Mouse (Mus musculus): ENCODE measurements around the gene Ttpal. TPM values are rescaled to one million over a fixed set of nuclear protein-coding genes. Genes with fewer than 3 reads are reported as not detected.

Ttpal gene
- polyA plus RNA-seq, 1 experiment, result 1.2 TPM

- TF ChIP-seq GATA1 (IDR thresholded peaks at IDR 0.05; ENCODE audit: low read length), result no peak
- TF ChIP-seq TAL1 (IDR thresholded peaks at IDR 0.05; ENCODE audit: low read length), result no peak
- H3K4me3 ChIP-seq (replicated peaks), result no peak overlapping the region
- H3K36me3 ChIP-seq (ENCODE audit: control insufficient read depth), result peaks cover 13% of the 10 kb centered on the region; the same call in 1 of the 2 replicates
- H3K4me1 ChIP-seq (ENCODE audit: control insufficient read depth), result no peaks in the 10 kb centered on the region; the same call in 1 of the 2 replicates
- H3K27me3 ChIP-seq (ENCODE audit: control insufficient read depth), result no peaks in the 10 kb centered on the region
- no peaks in the 10 kb centered on the region for H3K9me3 ChIP-seq (ENCODE audit: control insufficient read depth, low read length)
Observed at GRCm38 (mm10) chr2:163561258-163561948, 40.7 kb upstream of the Ttpal start.

GRCm38 (mm10) chr2:163564646-163565045, 37.5 kb upstream of the Ttpal start:
- Histone ChIP-seq H3K4me1 (ENCODE audit: control insufficient read depth) (no peaks in the 10 kb centered on the region), H3K9me3 (ENCODE audit: control insufficient read depth, low read length) (no peaks in the 10 kb centered on the region), H3K4me3 (replicated peaks) (no peak overlapping the region), H3K27me3 (ENCODE audit: control insufficient read depth) (no peaks in the 10 kb centered on the region), H3K36me3 (ENCODE audit: control insufficient read depth) (peaks cover 10% of the 10 kb centered on the region; the same call in 1 of the 2 replicates)
- TF ChIP-seq GATA1 (IDR thresholded peaks at IDR 0.05; ENCODE audit: low read length) (no peak), TAL1 (IDR thresholded peaks at IDR 0.05; ENCODE audit: low read length) (no peak)

- TF ChIP-seq TAL1 (IDR thresholded peaks at IDR 0.05; ENCODE audit: low read length) (no peak), GATA1 (IDR thresholded peaks at IDR 0.05; ENCODE audit: low read length) (no peak)
- no peaks in the 10 kb centered on the region for H3K9me3 ChIP-seq (ENCODE audit: control insufficient read depth, low read length)
- H3K36me3 ChIP-seq (ENCODE audit: control insufficient read depth), result peaks cover 4% of the 10 kb centered on the region; the same call in 1 of the 2 replicates
- H3K27me3 ChIP-seq (ENCODE audit: control insufficient read depth), result peaks cover 6% of the 10 kb centered on the region; the same call in 1 of the 2 replicates
- no peaks in the 10 kb centered on the region; the same call in 1 of the 2 replicates for H3K4me1 ChIP-seq (ENCODE audit: control insufficient read depth)
- no peak overlapping the region for H3K4me3 ChIP-seq (replicated peaks)
Observed at GRCm38 (mm10) chr2:163574321-163574720, 27.8 kb upstream of the Ttpal start.

- no peak overlapping the region for H3K4me3 ChIP-seq (replicated peaks)
- peaks cover 6% of the 10 kb centered on the region; the same call in 1 of the 2 replicates for H3K27me3 ChIP-seq (ENCODE audit: control insufficient read depth)
- no peak for TF ChIP-seq GATA1 (IDR thresholded peaks at IDR 0.05; ENCODE audit: low read length)
- TF ChIP-seq TAL1 (IDR thresholded peaks at IDR 0.05; ENCODE audit: low read length), result no peak
- H3K4me1 ChIP-seq (ENCODE audit: control insufficient read depth), result no peaks in the 10 kb centered on the region; the same call in 1 of the 2 replicates
- peaks cover 4% of the 10 kb centered on the region; the same call in 1 of the 2 replicates for H3K36me3 ChIP-seq (ENCODE audit: control insufficient read depth)
- no peaks in the 10 kb centered on the region for H3K9me3 ChIP-seq (ENCODE audit: control insufficient read depth, low read length)
Observed at GRCm38 (mm10) chr2:163575248-163575647, 26.9 kb upstream of the Ttpal start.

DNA sequence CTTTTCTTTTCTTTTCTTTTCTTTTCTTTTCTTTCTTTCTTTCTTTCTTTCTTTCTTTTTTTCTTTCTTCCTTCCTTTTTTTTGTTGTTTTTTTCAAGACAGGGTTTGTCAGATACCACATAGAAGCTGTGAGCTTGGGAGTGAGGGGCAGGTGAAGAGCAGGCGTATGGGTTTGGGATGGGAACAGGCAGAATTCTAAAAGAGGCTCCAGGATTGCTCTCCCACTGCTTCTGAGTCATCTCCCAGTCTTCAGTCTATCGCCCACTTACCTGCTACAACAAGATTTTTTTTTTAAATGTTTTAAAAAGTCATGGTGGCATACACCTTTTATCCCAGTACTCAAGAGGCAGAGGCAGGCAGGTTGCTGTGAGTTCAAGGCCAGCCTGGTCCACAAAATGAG, 24.1 kb upstream of the Ttpal start:
- no peaks in the 10 kb centered on the region for H3K36me3 ChIP-seq (ENCODE audit: control insufficient read depth)
- no peak for TF ChIP-seq TAL1 (IDR thresholded peaks at IDR 0.05; ENCODE audit: low read length)
- TF ChIP-seq GATA1 (IDR thresholded peaks at IDR 0.05; ENCODE audit: low read length), result no peak
- no peak overlapping the region for H3K4me3 ChIP-seq (replicated peaks)
- peaks cover 6% of the 10 kb centered on the region; the same call in 1 of the 2 replicates for H3K27me3 ChIP-seq (ENCODE audit: control insufficient read depth)
- no peaks in the 10 kb centered on the region for H3K9me3 ChIP-seq (ENCODE audit: control insufficient read depth, low read length)
- H3K4me1 ChIP-seq (ENCODE audit: control insufficient read depth), result no peaks in the 10 kb centered on the region; the same call in 1 of the 2 replicates

DNA sequence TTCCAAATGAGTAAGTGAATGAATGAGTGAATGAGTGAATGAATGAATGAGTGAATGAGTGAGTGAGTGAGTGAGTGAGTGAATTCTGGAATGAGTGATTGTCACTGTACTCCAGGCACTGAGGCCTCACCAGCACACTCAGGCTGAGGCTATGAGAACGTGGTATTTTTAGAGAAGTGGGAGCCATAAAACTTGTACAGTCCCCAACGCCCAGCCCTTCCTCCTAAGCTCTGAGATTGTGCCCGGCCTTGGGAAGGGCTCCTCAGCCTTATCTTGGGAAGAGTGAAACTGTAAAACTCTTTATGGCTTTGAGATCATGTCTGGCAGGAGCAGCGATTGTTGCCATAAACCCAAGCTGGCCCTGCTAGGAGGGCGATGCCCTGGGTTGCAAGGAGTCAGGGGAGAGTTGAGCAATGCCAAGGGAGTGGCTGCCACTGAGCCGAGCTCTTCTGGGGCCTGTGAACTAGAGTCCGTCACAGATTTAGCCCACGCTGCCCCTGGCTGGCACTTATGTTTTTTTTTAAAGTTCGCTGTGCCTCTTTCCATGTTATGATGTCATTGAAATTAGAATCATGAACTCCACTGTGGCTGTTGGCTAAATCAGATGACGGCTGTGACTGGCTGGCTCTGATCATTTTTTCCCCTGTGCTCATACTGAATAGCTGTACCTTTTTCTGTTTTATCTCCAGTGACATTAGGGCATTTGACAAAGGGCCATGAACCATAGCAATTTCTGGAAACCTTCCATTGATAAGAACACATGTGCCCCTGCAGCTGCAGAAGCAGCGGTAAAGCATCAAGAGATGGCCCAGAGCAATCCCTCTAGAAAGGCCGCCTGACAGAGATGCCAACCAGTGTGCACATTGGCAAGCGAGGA, 21.8 kb upstream of the Ttpal start:
- no peaks in the 10 kb centered on the region; the same call in 1 of the 2 replicates for H3K4me1 ChIP-seq (ENCODE audit: control insufficient read depth)
- H3K36me3 ChIP-seq (ENCODE audit: control insufficient read depth), result no peaks in the 10 kb centered on the region
- no peaks in the 10 kb centered on the region for H3K9me3 ChIP-seq (ENCODE audit: control insufficient read depth, low read length)
- peaks cover 2% of the 10 kb centered on the region; the same call in 1 of the 2 replicates for H3K27me3 ChIP-seq (ENCODE audit: control insufficient read depth)
- no peak for TF ChIP-seq GATA1 (IDR thresholded peaks at IDR 0.05; ENCODE audit: low read length)
- TF ChIP-seq TAL1 (IDR thresholded peaks at IDR 0.05; ENCODE audit: low read length), result no peak
- H3K4me3 ChIP-seq (replicated peaks), result no peak overlapping the region

DNA sequence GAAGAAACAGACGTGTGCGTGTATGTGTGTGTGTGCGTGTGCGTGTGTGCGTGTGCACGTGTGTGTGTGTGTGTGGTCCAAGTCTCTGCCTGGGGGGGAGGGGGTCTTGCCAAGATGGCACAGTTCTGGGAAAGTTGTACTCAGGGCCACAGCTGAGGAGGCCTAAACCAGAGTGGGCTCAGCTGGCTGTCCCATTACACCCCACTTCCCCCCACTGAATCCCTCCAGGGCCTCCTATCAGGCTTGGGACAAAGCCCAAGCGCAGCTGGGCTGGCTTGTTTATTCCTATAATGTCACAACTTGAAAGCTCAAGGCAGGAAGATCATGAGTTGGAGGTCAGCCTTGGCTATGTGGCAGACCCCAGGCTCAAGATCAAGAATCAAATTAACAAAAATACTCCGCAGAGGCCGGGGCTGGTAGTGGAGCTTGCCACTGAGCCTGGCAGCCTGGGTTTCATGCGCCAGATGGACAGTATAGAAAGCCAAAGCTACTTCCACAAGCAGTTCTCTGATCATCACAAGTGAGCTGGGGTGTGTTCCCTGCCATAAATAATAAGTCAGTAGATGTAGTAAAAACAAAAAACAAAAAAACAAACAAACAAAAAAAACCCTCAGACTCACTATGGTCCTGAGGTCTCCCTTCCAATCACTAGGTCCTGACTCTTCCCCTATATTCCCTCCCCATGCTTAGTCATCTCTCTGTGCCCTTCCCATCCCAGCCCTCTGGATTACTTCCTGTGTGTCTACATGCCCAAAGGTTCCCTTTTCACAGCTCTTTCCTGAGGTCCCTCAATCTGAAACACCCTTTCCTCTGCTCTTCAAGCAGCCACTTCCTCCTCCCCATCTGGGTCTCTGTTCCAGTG, 18.7 kb upstream of the Ttpal start:
- no peak for TF ChIP-seq GATA1 (IDR thresholded peaks at IDR 0.05; ENCODE audit: low read length)
- TF ChIP-seq TAL1 (IDR thresholded peaks at IDR 0.05; ENCODE audit: low read length), result no peak
- no peaks in the 10 kb centered on the region for H3K36me3 ChIP-seq (ENCODE audit: control insufficient read depth)

DNA sequence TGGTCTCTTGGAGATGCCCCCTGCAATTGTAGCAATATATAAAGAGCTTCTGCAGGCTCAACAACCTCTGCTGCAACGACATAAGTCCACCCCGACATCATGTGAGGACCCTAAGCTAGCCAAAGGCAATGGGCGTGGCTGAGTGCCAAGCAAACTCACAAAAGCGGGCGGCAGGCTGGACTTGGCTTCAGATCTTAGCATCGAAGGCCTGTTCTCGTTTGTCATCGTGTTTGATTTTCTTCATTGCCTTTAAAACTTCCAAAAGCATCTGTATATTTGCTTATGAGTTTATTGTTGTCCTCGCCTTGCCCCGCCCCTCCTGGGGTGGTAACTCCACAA, 18.1 kb upstream of the Ttpal start:
- H3K4me3 ChIP-seq (replicated peaks), result no peak overlapping the region
- TF ChIP-seq TAL1 (IDR thresholded peaks at IDR 0.05; ENCODE audit: low read length), result no peak
- TF ChIP-seq GATA1 (IDR thresholded peaks at IDR 0.05; ENCODE audit: low read length), result no peak
- no peaks in the 10 kb centered on the region for H3K9me3 ChIP-seq (ENCODE audit: control insufficient read depth, low read length)

More for the DNA sequence above, 18.7 kb upstream of the Ttpal start:
- Histone ChIP-seq H3K9me3 (ENCODE audit: control insufficient read depth, low read length) (no peaks in the 10 kb centered on the region), H3K27me3 (ENCODE audit: control insufficient read depth) (no peaks in the 10 kb centered on the region), H3K4me1 (ENCODE audit: control insufficient read depth) (no peaks in the 10 kb centered on the region), H3K4me3 (replicated peaks) (no peak overlapping the region)

More for the DNA sequence above, 18.1 kb upstream of the Ttpal start:
- H3K36me3 ChIP-seq (ENCODE audit: control insufficient read depth), result no peaks in the 10 kb centered on the region
- no peaks in the 10 kb centered on the region for H3K4me1 ChIP-seq (ENCODE audit: control insufficient read depth)
- H3K27me3 ChIP-seq (ENCODE audit: control insufficient read depth), result no peaks in the 10 kb centered on the region
